Mouse (Mus musculus): ENCODE measurements around the gene F2rl1.

DNA sequence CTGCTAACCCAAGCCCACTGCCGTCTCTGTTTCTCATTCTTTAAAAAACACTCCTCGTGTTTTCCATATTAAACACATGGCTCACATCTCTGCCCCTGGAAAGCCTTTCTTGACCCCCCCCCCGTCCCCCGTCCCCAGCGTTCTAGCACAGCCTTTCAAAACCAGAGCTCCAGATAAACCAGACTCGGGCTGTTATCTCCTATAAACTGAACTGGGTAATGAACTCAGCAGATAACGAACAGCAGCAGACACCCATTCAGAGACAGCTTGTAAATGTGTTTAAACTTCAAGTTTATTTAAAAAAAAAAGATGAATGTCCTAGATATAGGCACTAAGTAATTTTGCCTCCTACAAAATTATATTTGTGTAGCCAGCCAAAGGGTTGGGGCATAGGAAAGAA lies 49.9 kb downstream of the F2rl1 start:
- TF ChIP-seq CTCF (conservative IDR thresholded peaks at IDR 0.05; ENCODE audit: low read length) = no peak
- TF ChIP-seq NANOG (IDR thresholded peaks at IDR 0.05; ENCODE audit: borderline replicate concordance, low read length) = no peak

All from E14TG2a.4 (cell line).